Mouse (Mus musculus): ENCODE results near the gene Mup5. TPM values are rescaled to one million over a fixed set of nuclear protein-coding genes. Genes with fewer than 3 reads are reported as not detected.
"Not testable (repeated sequence)": the region's sequence is repeated elsewhere in the genome, so short reads cannot be mapped to it uniquely, and the experiment has no call there.

Mup5 gene
- polyA plus RNA-seq, 1 experiment from 2014 or later: not detected

GRCm38 (mm10) chr4:61808926-61809325 is 26.1 kb downstream of the Mup5 start:
- not testable (repeated sequence) for H3K9me3 ChIP-seq (replicated peaks); H3K27me3 ChIP-seq; H3K36me3 ChIP-seq; H3K4me3 ChIP-seq; H3K9ac ChIP-seq; ATAC-seq (replicated peaks; ENCODE audit: insufficient number of reproducible peaks, insufficient read depth, low FRiP score, low read depth); H3K4me2 ChIP-seq; H3K27ac ChIP-seq; H3K4me1 ChIP-seq (replicated peaks)
- 79% methylated on average over 3 of the region's 3 CpGs for WGBS

DNA sequence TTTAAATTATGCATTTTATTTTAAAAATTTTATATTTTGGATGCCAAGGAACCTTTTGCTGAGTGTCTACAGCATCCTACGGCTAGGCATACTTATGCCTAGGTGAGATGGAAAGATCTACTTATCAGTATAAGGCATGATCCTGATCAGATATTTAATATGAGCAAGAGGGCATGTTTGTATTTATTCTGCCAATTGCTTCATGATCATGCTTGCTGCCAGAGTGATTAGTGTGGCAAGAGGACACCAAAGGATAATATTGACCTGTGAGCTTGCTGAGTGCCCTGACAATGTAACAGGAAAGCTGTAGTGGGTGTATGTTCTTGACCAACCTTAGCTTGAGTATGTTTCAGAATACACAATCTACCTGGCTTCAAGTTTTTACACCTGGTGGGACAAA is 45.3 kb downstream of the Mup5 start:
- H3K36me3 ChIP-seq; ATAC-seq (replicated peaks; ENCODE audit: insufficient number of reproducible peaks, insufficient read depth, low FRiP score, low read depth); H3K9me3 ChIP-seq (replicated peaks); H3K4me1 ChIP-seq (replicated peaks); H3K27ac ChIP-seq; H3K4me3 ChIP-seq; H3K27me3 ChIP-seq; H3K9ac ChIP-seq; H3K4me2 ChIP-seq: not testable (repeated sequence)
- WGBS: 76% methylated on average over 1 of the region's 1 CpGs

DNA sequence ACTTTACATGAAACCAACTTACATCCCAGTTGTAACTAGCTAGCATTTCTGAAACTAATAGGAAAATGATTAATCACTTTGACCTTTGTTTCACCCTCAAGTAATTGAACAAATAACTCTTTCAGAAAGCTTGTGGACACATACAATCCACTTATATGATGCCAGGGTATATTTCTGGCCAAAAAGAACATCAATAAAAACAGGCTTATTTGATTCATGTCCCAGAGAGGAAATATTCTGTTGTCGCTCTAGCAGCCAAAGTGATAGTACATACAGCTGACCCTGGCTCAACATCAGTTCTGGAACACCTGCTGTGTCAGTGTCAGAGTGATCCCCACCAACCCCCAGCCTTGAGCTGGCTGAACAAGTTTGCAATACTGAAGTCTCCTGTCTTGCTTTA is 50.8 kb downstream of the Mup5 start:
- not testable (repeated sequence) for H3K9ac ChIP-seq; H3K4me1 ChIP-seq (replicated peaks); H3K27me3 ChIP-seq; H3K4me2 ChIP-seq; ATAC-seq (replicated peaks; ENCODE audit: insufficient number of reproducible peaks, insufficient read depth, low FRiP score, low read depth); H3K4me3 ChIP-seq; H3K36me3 ChIP-seq; H3K27ac ChIP-seq; H3K9me3 ChIP-seq (replicated peaks)
- 81% methylated on average over 1 of the region's 1 CpGs for WGBS

- H3K4me2 ChIP-seq; H3K4me3 ChIP-seq; H3K4me1 ChIP-seq (replicated peaks); ATAC-seq (replicated peaks; ENCODE audit: insufficient number of reproducible peaks, insufficient read depth, low FRiP score, low read depth); H3K36me3 ChIP-seq; H3K9me3 ChIP-seq (replicated peaks); H3K9ac ChIP-seq; H3K27me3 ChIP-seq; H3K27ac ChIP-seq: not testable (repeated sequence)
- 86% methylated on average over 1 of the region's 5 CpGs for WGBS
Measured at GRCm38 (mm10) chr4:61782169-61782568, 52.9 kb downstream of the Mup5 start, which contains the start of gene Mup19. Gene Mup19 (minus strand): TSS chr4:61782269.

Other genes with a start within 250 kb of the Mup5 start
- gene Mup17, start 239.4 kb downstream of the Mup5 start, polyA plus RNA-seq (2015; fragmentation: Nextera tagmentation; extraction: Ambion mirVana): not detected in 2 replicates
- gene Mup18, start 161.1 kb downstream of the Mup5 start, polyA plus RNA-seq (2015; fragmentation: Nextera tagmentation; extraction: Ambion mirVana): not detected in 2 replicates
- not detected in 2 replicates for gene Mup19, start 53.0 kb downstream of the Mup5 start, polyA plus RNA-seq (2015; fragmentation: Nextera tagmentation; extraction: Ambion mirVana)
- gene Mup20, start 218.9 kb upstream of the Mup5 start, polyA plus RNA-seq (2015; fragmentation: Nextera tagmentation; extraction: Ambion mirVana): not detected in 2 replicates

Measured in heart, embryonic 15.5 days (tissue).